Mouse (Mus musculus) MEL (cell line): ENCODE measurements around the gene Itgam. TPM values are rescaled to one million over a fixed set of nuclear protein-coding genes. Genes with fewer than 3 reads are reported as not detected.

Experiments
- DNase-seq: peaks from one replicate; pipeline ENCODE4 v3.0.0; 2011; ENCODE audit warnings: low read depth, low spot score
- H3K27ac ChIP-seq: 2 replicates; pipeline ENCODE4 v1.5.1; 2012; ENCODE audit warnings: low read depth, mild to moderate bottlenecking, control low read depth, low read length, moderate library complexity; ENCODE audit not compliant: control insufficient read depth
- H3K27me3 ChIP-seq, 2 experiments: fragments of 150-350 bp in 1 of 2; sonication (generic) in 1 of 2; 2 replicates each; pipeline ENCODE4 v1.6.1; 2012; ENCODE audit warnings: low read length in 2 of 2, mild to moderate bottlenecking in 2 of 2, improper control_type of control experiment in 1 of 2, moderate library complexity in 1 of 2; ENCODE audit not compliant: insufficient read depth in 2 of 2, control insufficient read depth in 1 of 2
- H3K36me3 ChIP-seq, 2 experiments: 2 replicates each; pipeline ENCODE4 v1.6.1; 2012 to 2014; ENCODE audit warnings: low read length in 2 of 2, improper control_type of control experiment in 1 of 2, inconsistent platforms in 1 of 2, mild to moderate bottlenecking in 1 of 2; ENCODE audit not compliant: insufficient read depth in 2 of 2, control insufficient read depth in 1 of 2
- H3K4me1 ChIP-seq, 2 experiments: fragments of 150-350 bp in 1 of 2; sonication (generic) in 1 of 2; 2 replicates each; pipeline ENCODE4 v1.6.1; 2012; ENCODE audit warnings: low read length in 2 of 2, improper control_type of control experiment in 1 of 2, mild to moderate bottlenecking in 1 of 2; ENCODE audit not compliant: insufficient read depth in 2 of 2, control insufficient read depth in 1 of 2
- H3K4me3 ChIP-seq, 2 experiments: fragments of 150-350 bp in 1 of 2; sonication (generic) in 1 of 2; 2 replicates each; pipeline ENCODE4 v1.5.1; 2012; ENCODE audit warnings: low read depth in 2 of 2, low read length in 2 of 2, mild to moderate bottlenecking in 2 of 2, moderate library complexity in 2 of 2, control low read depth in 1 of 2, improper control_type of control experiment in 1 of 2; ENCODE audit not compliant: control insufficient read depth in 1 of 2, insufficient read depth in 1 of 2
- H3K79me2 ChIP-seq: 2 replicates; pipeline ENCODE4 v1.6.1; 2012; ENCODE audit warnings: mild to moderate bottlenecking, low read length, moderate library complexity; ENCODE audit not compliant: control insufficient read depth, poor library complexity, insufficient read depth
- H3K9ac ChIP-seq: 2 replicates; pipeline ENCODE4 v1.6.1; 2012; ENCODE audit warnings: low read depth, mild to moderate bottlenecking, control low read depth, low read length, moderate library complexity; ENCODE audit not compliant: control insufficient read depth, poor library complexity, severe bottlenecking
- H3K9me3 ChIP-seq: fragments of 150-350 bp; sonication (generic); replicated peaks from 2 replicates; pipeline ENCODE4 v1.6.1; 2012; ENCODE audit warnings: mild to moderate bottlenecking, low read length, improper control_type of control experiment, moderate library complexity; ENCODE audit not compliant: insufficient read depth
- CHD1 ChIP-seq: IDR thresholded peaks from 2 replicates; pipeline ENCODE4 v1.6.1; 2012; ENCODE audit warnings: low read depth, mild to moderate bottlenecking, inconsistent platforms, low read length, improper control_type of control experiment
- ELF1 ChIP-seq: IDR thresholded peaks from 2 replicates; pipeline ENCODE4 v1.6.1; 2014; ENCODE audit warnings: low read depth, mild to moderate bottlenecking, inconsistent platforms, low read length, improper control_type of control experiment, moderate library complexity
- EP300 ChIP-seq, 2 experiments: IDR thresholded peaks; 2 replicates each; pipeline ENCODE4 v1.6.1; 2011; ENCODE audit warnings: improper control_type of control experiment in 2 of 2, low read length in 2 of 2, low read depth in 1 of 2, mild to moderate bottlenecking in 1 of 2
- GATA1 ChIP-seq: IDR thresholded peaks from 2 replicates; pipeline ENCODE4 v1.6.1; 2011; ENCODE audit warnings: low read depth, low read length, improper control_type of control experiment
- HCFC1 ChIP-seq: IDR thresholded peaks from 2 replicates; pipeline ENCODE4 v1.6.1; 2012; ENCODE audit warnings: low read depth, mild to moderate bottlenecking, inconsistent platforms, low read length, improper control_type of control experiment, moderate library complexity
- KAT2A ChIP-seq: conservative IDR thresholded peaks from 2 replicates; pipeline ENCODE4 v1.6.1; 2012; ENCODE audit warnings: low read depth, low read length, improper control_type of control experiment, inconsistent platforms
- MYB ChIP-seq: IDR thresholded peaks from 2 replicates; pipeline ENCODE4 v1.6.1; 2011; ENCODE audit warnings: mild to moderate bottlenecking, low read depth, low read length, improper control_type of control experiment
- NELFE ChIP-seq: IDR thresholded peaks from 2 replicates; pipeline ENCODE4 v1.6.1; 2011; ENCODE audit warnings: low read depth, low read length, improper control_type of control experiment
- POLR2AphosphoS5 ChIP-seq: IDR thresholded peaks from 2 replicates; pipeline ENCODE4 v1.6.1; 2012; ENCODE audit warnings: low read depth, borderline replicate concordance, mild to moderate bottlenecking, inconsistent platforms, low read length, moderate library complexity, mixed read lengths
- RCOR1 ChIP-seq: IDR thresholded peaks from 2 replicates; pipeline ENCODE4 v1.6.1; 2012; ENCODE audit warnings: low read depth, mild to moderate bottlenecking, inconsistent platforms, low read length, improper control_type of control experiment
- SIN3A ChIP-seq: IDR thresholded peaks from 2 replicates; pipeline ENCODE4 v1.6.1; 2012; ENCODE audit warnings: low read length, improper control_type of control experiment, inconsistent platforms
- TAL1 ChIP-seq: IDR thresholded peaks from 2 replicates; pipeline ENCODE4 v1.6.1; 2012; ENCODE audit warnings: mild to moderate bottlenecking, inconsistent platforms, low read length, moderate library complexity, mixed read lengths
- TBP ChIP-seq: IDR thresholded peaks from 2 replicates; pipeline ENCODE4 v1.8.0; 2011; ENCODE audit warnings: low read depth, low read length, improper control_type of control experiment
- TCF12 ChIP-seq: IDR thresholded peaks from 2 replicates; pipeline ENCODE4 v1.6.1; 2014; ENCODE audit warnings: low read depth, mild to moderate bottlenecking, inconsistent platforms, low read length, improper control_type of control experiment, moderate library complexity
- ZMIZ1 ChIP-seq: IDR thresholded peaks from 2 replicates; pipeline ENCODE4 v1.6.1; 2012; ENCODE audit warnings: low read depth, mild to moderate bottlenecking, inconsistent platforms, low read length, improper control_type of control experiment, moderate library complexity
- ZNF384 ChIP-seq: IDR thresholded peaks from 2 replicates; pipeline ENCODE4 v1.6.1; 2012; ENCODE audit warnings: low read depth, mild to moderate bottlenecking, inconsistent platforms, low read length, improper control_type of control experiment
- polyA plus RNA-seq, 2 experiments: library from polyadenylated mRNA; stranded (reverse) in 1 of 2; unstranded in 1 of 2; fragments of >175 nt in 1 of 2; fragments of >200 nt in 1 of 2; gene quantifications; 2 replicates each; pipeline versions ENCODE4 v1.2.1 to v1.2.4; 2012; ENCODE audit warnings: low replicate concordance in 2 of 2, low read depth in 1 of 2; ENCODE audit not compliant: insufficient read length in 2 of 2, insufficient read depth in 1 of 2, missing spikeins in 1 of 2
- total RNA-seq: library from RNA; depleted of rRNA; stranded (reverse); fragments of 300-350 nt; gene quantifications from 2 replicates; pipeline ENCODE4 v1.2.3, GENCODE M21; 2012

Itgam gene
- total and polyA plus RNA-seq, 3 experiments = not detected

DNA sequence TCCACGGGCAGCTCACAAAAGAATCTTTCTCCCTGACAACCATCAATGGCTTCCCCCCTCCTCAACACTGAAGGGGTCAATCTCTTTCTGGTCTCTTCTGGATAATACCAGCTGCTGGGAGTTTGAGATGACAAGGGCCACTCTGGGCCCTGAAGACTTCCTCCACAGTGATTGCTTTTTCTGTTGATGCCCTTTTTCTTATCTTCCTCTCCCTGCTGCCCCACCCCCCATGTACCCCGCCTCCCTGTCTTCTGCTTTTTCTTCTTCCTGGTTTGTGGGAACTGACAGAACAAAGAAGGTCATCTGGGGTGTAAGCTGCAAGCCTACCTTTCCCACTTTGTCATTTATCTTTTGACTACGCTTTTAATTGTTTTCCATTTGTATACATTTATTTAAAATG is 5.4 kb downstream of the Itgam start:
- H3K4me3 ChIP-seq = no peak overlapping the region
- no peak overlapping the region for H3K27ac ChIP-seq
- TF ChIP-seq ELF1 (peak; percentile 60), EP300 (IDR thresholded peaks at IDR 0.05; ENCODE audit: low read depth in 1 of 2, low read length in 2 of 2) (peak in 1 of 2 experiments; percentile 65; a peak in 2 of 4 replicates), NELFE (no peak), TCF12 (no peak), GATA1 (peak; percentile 69), RCOR1 (peak; percentile 87)
- peaks cover 8% of the 10 kb centered on the region in 2 experiments for H3K27me3 ChIP-seq
- no peaks in the 10 kb centered on the region for H3K79me2 ChIP-seq
- no peaks in the 10 kb centered on the region; a peak in 1 of 4 replicates for H3K36me3 ChIP-seq
- peaks cover 0 to 3% of the 10 kb centered on the region in 2 experiments; a peak in 1 of 4 replicates for H3K4me1 ChIP-seq
- no peak overlapping the region for H3K9ac ChIP-seq
- peak; percentile 55 for DNase-seq
- H3K9me3 ChIP-seq = no peaks in the 10 kb centered on the region

DNA sequence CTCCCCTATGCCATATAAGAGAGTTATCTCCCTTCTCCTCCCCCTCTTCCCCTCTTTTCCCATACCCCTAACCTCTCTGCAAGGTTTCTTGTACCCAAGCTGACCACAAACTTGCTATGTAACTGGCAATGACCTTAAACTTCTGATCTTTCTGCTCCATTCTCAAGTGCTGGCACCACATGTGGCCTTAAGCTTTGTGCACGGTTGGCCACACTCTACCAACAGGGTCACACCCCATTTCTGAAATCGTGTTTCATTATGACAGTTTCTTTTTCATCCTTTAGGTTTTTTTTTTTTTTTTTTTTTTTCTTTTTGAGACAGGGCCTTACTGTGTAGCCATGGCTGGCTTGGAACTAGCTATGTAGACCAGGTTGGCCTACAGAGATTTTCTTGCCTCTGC is 7.4 kb downstream of the Itgam start:
- H3K4me1 ChIP-seq = peaks cover 0 to 3% of the 10 kb centered on the region in 2 experiments; a peak in 1 of 4 replicates
- peaks cover 10 to 18% of the 10 kb centered on the region in 2 experiments for H3K27me3 ChIP-seq
- no peak for DNase-seq
- H3K9me3 ChIP-seq = no peaks in the 10 kb centered on the region
- no peak overlapping the region for H3K9ac ChIP-seq
- H3K79me2 ChIP-seq = no peaks in the 10 kb centered on the region
- no peak overlapping the region for H3K4me3 ChIP-seq
- no peak for TF ChIP-seq SIN3A
- no peak for TF ChIP-seq MYB
- no peak for TF ChIP-seq KAT2A
- no peak for TF ChIP-seq TCF12
- no peak for TF ChIP-seq TBP
- no peaks in the 10 kb centered on the region; a peak in 1 of 4 replicates for H3K36me3 ChIP-seq
- no peak overlapping the region for H3K27ac ChIP-seq

DNA sequence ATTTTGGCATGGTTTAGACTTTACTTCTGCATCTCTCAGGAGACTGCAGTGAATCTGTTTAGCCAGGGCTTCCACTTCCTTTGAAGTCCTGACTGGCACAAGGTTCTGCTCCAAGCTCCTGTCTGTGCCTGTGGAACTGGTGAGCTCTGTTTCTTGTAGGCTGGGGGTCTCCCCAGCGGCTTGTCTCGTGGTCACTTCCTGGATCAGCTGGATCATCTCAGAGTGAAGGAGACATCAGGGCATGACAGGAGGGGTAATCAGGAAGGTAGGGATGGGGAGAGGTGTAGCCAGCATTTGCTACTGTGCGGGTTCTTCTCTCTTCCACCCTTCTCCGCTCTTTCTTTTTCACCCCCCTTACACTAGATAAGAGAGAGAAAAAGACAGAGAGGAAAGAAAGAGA is 9.4 kb downstream of the Itgam start:
- no peak for DNase-seq
- H3K27ac ChIP-seq = no peak overlapping the region
- peaks cover 11 to 24% of the 10 kb centered on the region in 2 experiments for H3K27me3 ChIP-seq
- H3K79me2 ChIP-seq = no peaks in the 10 kb centered on the region
- H3K9me3 ChIP-seq = no peaks in the 10 kb centered on the region
- no peaks in the 10 kb centered on the region for H3K4me1 ChIP-seq
- no peak overlapping the region for H3K4me3 ChIP-seq
- no peak for TF ChIP-seq ZNF384
- TF ChIP-seq ZMIZ1 = no peak
- no peak for TF ChIP-seq ELF1
- no peak for TF ChIP-seq TAL1
- TF ChIP-seq GATA1 = no peak
- no peak for TF ChIP-seq HCFC1
- TF ChIP-seq CHD1 = no peak
- TF ChIP-seq POLR2AphosphoS5 = no peak
- no peak overlapping the region for H3K9ac ChIP-seq
- H3K36me3 ChIP-seq = no peaks in the 10 kb centered on the region; a peak in 1 of 4 replicates
